In the genomic region with DNA sequence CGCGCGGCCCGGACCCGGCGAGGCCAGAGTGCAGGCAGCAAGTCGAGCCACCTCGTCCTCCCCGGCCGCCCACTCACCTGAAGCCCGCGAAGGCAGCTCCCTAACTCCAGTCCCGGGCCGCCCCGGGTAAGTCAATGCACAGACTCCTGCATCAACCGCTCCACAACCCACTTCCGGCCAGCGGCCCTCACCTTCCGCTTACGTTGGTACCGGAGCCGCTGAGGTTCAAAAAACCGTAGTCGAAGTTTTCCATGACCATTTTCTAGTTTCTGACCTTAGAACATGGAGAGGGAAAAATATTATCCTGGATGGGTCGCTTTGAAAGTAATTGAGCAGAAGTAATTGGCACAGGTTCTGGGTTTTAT, we compare ENCODE assay signal across 8 mouse cellular contexts. TPM values are rescaled to one million over a fixed set of nuclear protein-coding genes. Genes with fewer than 3 reads are reported as not detected.
DNase-seq lines count a peak whose midpoint lies in the region; ATAC-seq and TF ChIP-seq lines count a peak whose summit lies in the region.

A gene (minus strand): TSS at position 189 of the 365 bp plus-strand sequence.
A gene (minus strand): TSS at position 200 of the 365 bp plus-strand sequence.

- H3K4me1 ChIP-seq in G1E (ENCODE audit: insufficient read depth, low read depth, low read length): peaks cover 38% of the 10 kb centered on the region
- H3K4me1 ChIP-seq in cerebellum, adult 2 months (ENCODE audit: control insufficient read depth, insufficient read depth, low read length): peaks cover 22% of the 10 kb centered on the region
- H3K4me1 ChIP-seq in forebrain, postnatal 0 days (ENCODE audit: insufficient read depth): peaks cover 2% of the 10 kb centered on the region; the same call in 1 of the 2 replicates
- H3K4me1 ChIP-seq in lung, embryonic 16.5 days (replicated peaks; ENCODE audit: control insufficient read depth, insufficient read depth, low read length): peaks cover 13% of the 10 kb centered on the region

- peak; percentile 90 for DNase-seq in G1E (ENCODE audit: low spot score)
- DNase-seq in cerebellum, adult 2 months: peak; percentile 90 to 94
- peak; percentile 90 for DNase-seq in forebrain, postnatal 0 days
- peak; percentile 96 for DNase-seq in heart, postnatal 4 days
- DNase-seq in layer of hippocampus, adult 8-10 months (ENCODE audit: low spot score in 2 of 2): peak; percentile 86 to 89
- DNase-seq in ovary, postnatal 10 days (ENCODE audit: low spot score): peak; percentile 91
- DNase-seq in thymus, postnatal 10 days (ENCODE audit: low spot score in 2 of 2): peak; percentile 79 to 85

- peak within 1 kb of the TSS; percentile 98 for H3K4me3 ChIP-seq in G1E (ENCODE audit: low read depth, low read length)
- H3K4me3 ChIP-seq in cerebellum, adult 2 months (replicated peaks; ENCODE audit: insufficient read depth, low read depth, low read length): peak within 1 kb of the TSS; percentile 97
- peak within 1 kb of the TSS; percentile 79 for H3K4me3 ChIP-seq in forebrain, postnatal 0 days (ENCODE audit: low read depth, low read length)
- peak within 1 kb of the TSS; percentile 97 for H3K4me3 ChIP-seq in lung, embryonic 16.5 days (ENCODE audit: low read length)

- peak; percentile 62; the same call in 1 of the 2 replicates for TF ChIP-seq POLR2A in cerebellum, adult 2 months (IDR thresholded peaks at IDR 0.05; ENCODE audit: borderline replicate concordance, insufficient read depth, low read length)

- H3K27ac ChIP-seq in cerebellum, adult 2 months (ENCODE audit: insufficient read depth, low read length): peak within 1 kb of the TSS; percentile 29
- H3K27ac ChIP-seq in forebrain, postnatal 0 days (ENCODE audit: low read depth, low read length): peak within 1 kb of the TSS; percentile 72
- H3K27ac ChIP-seq in lung, embryonic 16.5 days (ENCODE audit: low read length): peak within 1 kb of the TSS; percentile 64

- ATAC-seq in G1E (ENCODE audit: extremely low read depth, insufficient number of reproducible peaks, low FRiP score, poor library complexity, severe bottlenecking): peak; percentile 83
- ATAC-seq in forebrain, postnatal 0 days: peak; percentile 90
- ATAC-seq in lung, embryonic 16.5 days (ENCODE audit: low read depth): peak; percentile 88

- WGBS in cerebellum, adult 2 months: under 1% methylated on average over 25 of the region's 25 CpGs
- under 1% methylated on average over 25 of the region's 25 CpGs for WGBS in forebrain, postnatal 0 days
- 0% methylated on average over 21 of the region's 25 CpGs for WGBS in lung, embryonic 16.5 days

- no peaks in the 10 kb centered on the region for H3K9me3 ChIP-seq in G1E (replicated peaks)
- H3K9me3 ChIP-seq in forebrain, postnatal 0 days (ENCODE audit: low read length): no peaks in the 10 kb centered on the region
- H3K9me3 ChIP-seq in lung, embryonic 16.5 days (ENCODE audit: control insufficient read depth, low read length): no peaks in the 10 kb centered on the region

- H3K36me3 ChIP-seq in G1E (replicated peaks): peaks cover 35% of the 10 kb centered on the region
- H3K36me3 ChIP-seq in forebrain, postnatal 0 days (ENCODE audit: insufficient read depth): peaks cover 16% of the 10 kb centered on the region
- H3K36me3 ChIP-seq in lung, embryonic 16.5 days (ENCODE audit: control insufficient read depth, insufficient read depth, low read length): peaks cover 8% of the 10 kb centered on the region

- peak within 1 kb of the TSS; percentile 88 for H3K9ac ChIP-seq in forebrain, postnatal 0 days
- peak within 1 kb of the TSS; percentile 96 for H3K9ac ChIP-seq in lung, embryonic 16.5 days (ENCODE audit: low read length)

- TF ChIP-seq CTCF in G1E (IDR thresholded peaks at IDR 0.05; ENCODE audit: low read depth, low read length): no peak
- TF ChIP-seq CTCF in cerebellum, adult 2 months (IDR thresholded peaks at IDR 0.05; ENCODE audit: borderline replicate concordance, insufficient read depth, low read depth, low read length): no peak
- no peak for TF ChIP-seq CTCF in forebrain, postnatal 0 days (IDR thresholded peaks at IDR 0.05; ENCODE audit: low read depth)

- peaks cover 14% of the 10 kb centered on the region for H3K27me3 ChIP-seq in G1E (ENCODE audit: insufficient read depth, low read length)
- H3K27me3 ChIP-seq in cerebellum, adult 2 months (ENCODE audit: control insufficient read depth, insufficient read depth, low read length): no peaks in the 10 kb centered on the region
- no peaks in the 10 kb centered on the region for H3K27me3 ChIP-seq in forebrain, postnatal 0 days (ENCODE audit: insufficient read depth, low read length)
- peaks cover 14% of the 10 kb centered on the region for H3K27me3 ChIP-seq in lung, embryonic 16.5 days (ENCODE audit: control insufficient read depth, insufficient read depth, low read depth, low read length)

- peak within 1 kb of the TSS; percentile 91 for H3K4me2 ChIP-seq in forebrain, postnatal 0 days (ENCODE audit: low read depth)
- peak within 1 kb of the TSS; percentile 89 for H3K4me2 ChIP-seq in lung, embryonic 16.5 days (ENCODE audit: low read depth, low read length)

RNA-seq across cellular contexts. Expression of the first gene that starts in this region (rescaled TPM):
- 20.5 and 26.4 TPM in 2 replicates for total RNA-seq in G1E (2014; fragmentation: Nextera tagmentation)
- 27.6 and 29.9 TPM in 2 replicates for total RNA-seq in G1E (2017)
- 0.81 and 1.3 TPM in 2 replicates for polyA plus RNA-seq in G1E (2012)
- 5.4 and 5.7 TPM in 2 replicates for polyA plus RNA-seq in cerebellum, adult 2 months (2012; rRNA removed)
- 10.0 and 11.0 TPM in 2 replicates for total RNA-seq in forebrain, postnatal 0 days (2014; rRNA removed)
- polyA plus RNA-seq in forebrain, postnatal 0 days (2015; fragmentation: Nextera tagmentation; extraction: Ambion mirVana): 7.1 and 8.1 TPM in 2 replicates
- total RNA-seq in heart, postnatal 4 days (2021): 1 to 10 TPM; 8.1 to 9.2 TPM
- 1 to 10 TPM; 7.3 to 9.6 (median 9.4) TPM for total RNA-seq in layer of hippocampus, adult 8-10 months (2022)
- polyA plus RNA-seq in lung, embryonic 16.5 days (2015; fragmentation: Nextera tagmentation; extraction: Ambion mirVana): 15.4 and 16.6 TPM in 2 replicates

RNA-seq across cellular contexts. Expression of the second gene that starts in this region (rescaled TPM):
- 11.2 and 13.0 TPM in 2 replicates for total RNA-seq in G1E (2014; fragmentation: Nextera tagmentation)
- 9.0 and 9.7 TPM in 2 replicates for total RNA-seq in G1E (2017)
- 2.7 and 3.2 TPM in 2 replicates for polyA plus RNA-seq in G1E (2012)
- 9.6 and 9.8 TPM in 2 replicates for polyA plus RNA-seq in cerebellum, adult 2 months (2012; rRNA removed)
- total RNA-seq in forebrain, postnatal 0 days (2014; rRNA removed): 5.5 and 6.6 TPM in 2 replicates
- 5.9 and 7.3 TPM in 2 replicates for polyA plus RNA-seq in forebrain, postnatal 0 days (2015; fragmentation: Nextera tagmentation; extraction: Ambion mirVana)
- total RNA-seq in heart, postnatal 4 days (2021): 1 to 10 TPM; 5.5 TPM
- total RNA-seq in layer of hippocampus, adult 8-10 months (2022): 10 to 100 TPM; 10.3 to 12.1 (median 10.8) TPM
- polyA plus RNA-seq in lung, embryonic 16.5 days (2015; fragmentation: Nextera tagmentation; extraction: Ambion mirVana): 9.0 and 10.8 TPM in 2 replicates

Comparison
In these comparisons a context has a peak if more than half of its experiments do, and no peak if none do; other contexts are left out.
1. Peak in every context shown above with its lines: DNase-seq, ATAC-seq, H3K4me3 ChIP-seq and H3K27ac ChIP-seq.